Mouse (Mus musculus): ENCODE measurements around the gene Rnf121.

DNA sequence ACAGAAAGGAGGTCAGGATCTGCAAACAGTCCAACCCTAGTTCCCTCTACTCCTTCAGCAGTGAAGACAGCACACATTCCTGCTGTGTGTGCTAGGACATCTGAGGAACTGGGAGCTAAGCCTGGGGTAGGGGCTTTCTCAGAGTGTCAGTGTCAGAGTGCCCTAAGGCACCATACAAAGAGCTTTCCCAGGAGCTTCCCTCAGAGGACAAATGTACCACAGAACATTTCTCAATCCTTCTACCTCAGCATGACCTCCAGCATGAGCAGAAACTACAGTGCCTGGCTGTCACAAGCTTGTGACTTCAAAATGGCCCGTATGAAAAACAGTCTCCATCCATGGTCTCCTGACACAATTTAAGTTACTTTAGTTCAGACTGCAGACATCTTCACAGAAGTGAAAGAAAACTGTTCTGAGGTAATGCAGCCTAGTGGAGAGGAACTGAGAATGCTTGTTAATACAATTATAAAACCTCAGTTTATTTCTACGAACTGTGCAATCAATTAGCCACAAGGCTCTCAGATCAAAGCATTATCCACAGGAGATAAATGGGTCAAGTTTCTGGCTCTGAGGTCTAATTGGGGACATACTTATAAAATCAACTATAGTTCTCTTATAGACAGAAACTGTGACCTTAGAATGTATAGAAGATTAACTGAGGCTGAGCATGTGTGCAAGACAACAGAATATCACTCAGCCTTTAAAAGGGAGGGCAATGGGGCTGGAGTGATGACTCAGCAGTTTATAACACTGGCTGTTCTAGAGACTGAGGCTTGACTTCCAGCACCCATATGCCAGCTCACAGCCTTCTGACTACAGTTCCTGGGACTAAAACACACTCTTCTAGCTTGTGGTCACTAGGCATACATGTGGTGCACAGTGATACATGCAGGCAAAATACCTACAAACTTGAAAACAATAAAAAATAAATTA is 39.8 kb downstream of the Rnf121 start:
- TF ChIP-seq CTCF (conservative IDR thresholded peaks at IDR 0.05; ENCODE audit: low read length) = no peak
- no peak for TF ChIP-seq NANOG (IDR thresholded peaks at IDR 0.05; ENCODE audit: borderline replicate concordance, low read length)
- TF ChIP-seq POU5F1 (IDR thresholded peaks at IDR 0.05; ENCODE audit: borderline replicate concordance, low read length) = no peak
